Mouse (Mus musculus): ENCODE measurements around the gene Cideb. TPM values are rescaled to one million over a fixed set of nuclear protein-coding genes. Genes with fewer than 3 reads are reported as not detected.
A peak's percentile ranks its signal among the peaks of the same experiment; 100 is the strongest.

Gene Cideb
- polyA plus RNA-seq, 1 experiment from 2014 or later, result not detected

DNA sequence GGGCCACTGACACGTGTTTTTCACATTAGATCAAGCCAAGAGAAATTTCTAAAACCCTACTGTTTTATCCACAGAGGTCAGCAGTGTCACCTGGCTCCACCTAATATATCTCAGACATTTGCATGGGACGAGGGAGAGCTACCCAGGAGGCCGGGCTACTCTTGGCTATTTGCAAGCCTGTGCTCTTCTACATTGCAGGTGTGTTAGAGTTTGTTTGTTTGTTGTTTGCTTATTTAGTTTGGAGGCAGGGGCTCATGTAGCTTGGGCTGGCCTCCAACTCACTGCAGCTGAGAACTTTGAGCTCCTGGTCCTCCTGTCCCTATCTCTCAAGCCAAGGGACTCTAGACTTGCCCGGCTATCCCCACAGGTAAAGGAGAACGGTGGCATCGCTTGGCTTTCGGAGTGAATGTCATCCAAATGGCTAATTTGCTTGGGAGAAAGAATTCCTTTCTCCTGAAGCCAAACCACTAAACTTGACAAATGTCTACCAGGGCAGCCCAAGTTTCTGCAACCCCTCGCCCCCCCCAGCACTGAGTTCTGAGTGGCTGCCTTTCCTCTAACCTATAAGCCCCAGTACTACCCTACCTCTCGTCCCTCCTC lies 24.2 kb upstream of the Cideb start:
- H3K4me2 ChIP-seq (ENCODE audit: low read length), result no peak overlapping the region
- 57% methylated on average over 9 of the region's 9 CpGs for WGBS
- H3K36me3 ChIP-seq (ENCODE audit: control insufficient read depth, insufficient read depth), result no peaks in the 10 kb centered on the region
- peaks cover 56% of the 10 kb centered on the region for H3K27me3 ChIP-seq (replicated peaks; ENCODE audit: control insufficient read depth, insufficient read depth, low read length)
- no peak for ATAC-seq
- H3K27ac ChIP-seq (ENCODE audit: low read length), result no peak overlapping the region
- H3K9ac ChIP-seq (replicated peaks; ENCODE audit: low read depth, low read length), result no peak overlapping the region
- H3K4me3 ChIP-seq (replicated peaks; ENCODE audit: low read length), result no peak overlapping the region
- peaks cover 8% of the 10 kb centered on the region for H3K4me1 ChIP-seq (replicated peaks; ENCODE audit: control insufficient read depth, insufficient read depth, low read length)
- H3K9me3 ChIP-seq (ENCODE audit: control insufficient read depth, low read length), result no peaks in the 10 kb centered on the region

DNA sequence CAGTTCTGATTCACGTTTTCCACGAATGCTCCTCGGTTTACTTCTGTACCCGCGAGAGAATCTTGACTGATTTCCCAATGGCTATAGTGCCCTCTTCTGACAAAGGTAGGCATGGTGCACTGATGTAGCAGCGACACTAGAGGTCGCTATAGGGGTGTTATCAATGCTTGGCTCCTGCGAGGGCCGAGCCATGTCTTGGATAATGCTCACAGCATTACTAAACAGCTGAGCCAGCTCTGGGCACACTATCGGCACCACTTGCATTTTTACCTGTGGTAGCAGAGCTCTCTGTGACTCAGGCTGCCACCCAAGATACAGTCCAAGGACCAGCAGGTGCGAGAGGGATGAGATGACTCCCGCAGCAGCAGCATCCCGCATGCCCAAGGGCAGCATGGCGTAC lies 23.1 kb upstream of the Cideb start:
- H3K4me1 ChIP-seq (replicated peaks; ENCODE audit: control insufficient read depth, insufficient read depth, low read length), result peaks cover 8% of the 10 kb centered on the region
- no peak overlapping the region for H3K27ac ChIP-seq (ENCODE audit: low read length)
- no peaks in the 10 kb centered on the region for H3K9me3 ChIP-seq (ENCODE audit: control insufficient read depth, low read length)
- 12% methylated on average over 14 of the region's 14 CpGs for WGBS
- H3K9ac ChIP-seq (replicated peaks; ENCODE audit: low read depth, low read length), result no peak overlapping the region
- no peaks in the 10 kb centered on the region for H3K36me3 ChIP-seq (ENCODE audit: control insufficient read depth, insufficient read depth)
- H3K4me2 ChIP-seq (ENCODE audit: low read length), result peak overlapping the region; percentile 4; the same call in 1 of the 2 replicates
- peaks cover 44% of the 10 kb centered on the region for H3K27me3 ChIP-seq (replicated peaks; ENCODE audit: control insufficient read depth, insufficient read depth, low read length)
- no peak overlapping the region; the same call in 1 of the 2 replicates for H3K4me3 ChIP-seq (replicated peaks; ENCODE audit: low read length)
- ATAC-seq, result peak; percentile 79

DNA sequence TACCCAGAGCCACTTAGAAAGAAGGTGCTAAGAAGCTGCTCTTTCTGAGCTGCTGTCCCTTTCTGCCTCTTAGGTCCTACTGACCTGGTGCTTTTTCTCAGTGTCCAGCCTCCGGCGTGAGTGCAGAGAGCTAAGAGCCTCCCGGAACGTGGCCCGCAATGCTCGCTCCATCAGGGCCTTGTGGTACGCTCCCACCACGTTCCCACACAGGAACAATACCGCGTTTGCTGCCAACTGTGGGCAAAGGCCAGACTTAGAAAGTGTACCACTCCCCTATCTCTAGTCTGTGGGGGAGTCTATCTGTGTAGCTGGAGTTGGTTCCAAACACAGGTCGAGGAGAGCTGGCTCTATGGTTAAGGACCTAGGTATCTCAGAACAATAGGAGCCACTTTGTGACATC lies 22.5 kb upstream of the Cideb start:
- no peaks in the 10 kb centered on the region for H3K36me3 ChIP-seq (ENCODE audit: control insufficient read depth, insufficient read depth)
- H3K9ac ChIP-seq (replicated peaks; ENCODE audit: low read depth, low read length), result no peak overlapping the region
- H3K9me3 ChIP-seq (ENCODE audit: control insufficient read depth, low read length), result no peaks in the 10 kb centered on the region
- H3K27me3 ChIP-seq (replicated peaks; ENCODE audit: control insufficient read depth, insufficient read depth, low read length), result peaks cover 38% of the 10 kb centered on the region
- no peak overlapping the region for H3K4me2 ChIP-seq (ENCODE audit: low read length)
- no peak overlapping the region for H3K27ac ChIP-seq (ENCODE audit: low read length)
- H3K4me3 ChIP-seq (replicated peaks; ENCODE audit: low read length), result no peak overlapping the region
- peaks cover 8% of the 10 kb centered on the region for H3K4me1 ChIP-seq (replicated peaks; ENCODE audit: control insufficient read depth, insufficient read depth, low read length)
- ATAC-seq, result 0 out of 2 replicates have a peak, but pooled peaks have one; percentile 17
- 82% methylated on average over 11 of the region's 11 CpGs for WGBS

DNA sequence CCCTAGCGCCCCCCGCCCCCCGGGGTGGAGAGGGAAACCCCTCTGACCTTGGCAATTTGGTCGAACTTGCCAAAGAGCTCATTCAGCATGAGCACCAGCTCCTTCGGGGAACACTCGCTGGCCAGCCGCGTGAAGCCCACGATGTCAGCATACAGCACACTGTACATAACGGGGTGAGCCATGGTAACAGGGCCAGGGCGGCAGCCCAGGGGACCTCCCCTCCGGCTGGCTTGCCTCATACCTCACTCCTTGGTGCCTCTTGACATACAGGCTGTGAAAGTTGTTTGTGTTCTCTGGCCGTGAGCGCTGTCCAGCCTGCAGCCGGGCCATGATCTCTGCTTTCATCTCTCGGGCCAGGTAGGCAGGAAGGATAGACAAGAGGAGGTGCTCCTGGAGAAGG lies 21.4 kb upstream of the Cideb start:
- WGBS, result 69% methylated on average over 16 of the region's 16 CpGs
- Histone ChIP-seq H3K27ac (ENCODE audit: low read length) (no peak overlapping the region), H3K27me3 (replicated peaks; ENCODE audit: control insufficient read depth, insufficient read depth, low read length) (peaks cover 30% of the 10 kb centered on the region), H3K36me3 (ENCODE audit: control insufficient read depth, insufficient read depth) (no peaks in the 10 kb centered on the region), H3K4me3 (replicated peaks; ENCODE audit: low read length) (no peak overlapping the region), H3K9me3 (ENCODE audit: control insufficient read depth, low read length) (no peaks in the 10 kb centered on the region), H3K4me1 (replicated peaks; ENCODE audit: control insufficient read depth, insufficient read depth, low read length) (peaks cover 8% of the 10 kb centered on the region), H3K4me2 (ENCODE audit: low read length) (no peak overlapping the region), H3K9ac (replicated peaks; ENCODE audit: low read depth, low read length) (no peak overlapping the region)
- ATAC-seq, result no peak

DNA sequence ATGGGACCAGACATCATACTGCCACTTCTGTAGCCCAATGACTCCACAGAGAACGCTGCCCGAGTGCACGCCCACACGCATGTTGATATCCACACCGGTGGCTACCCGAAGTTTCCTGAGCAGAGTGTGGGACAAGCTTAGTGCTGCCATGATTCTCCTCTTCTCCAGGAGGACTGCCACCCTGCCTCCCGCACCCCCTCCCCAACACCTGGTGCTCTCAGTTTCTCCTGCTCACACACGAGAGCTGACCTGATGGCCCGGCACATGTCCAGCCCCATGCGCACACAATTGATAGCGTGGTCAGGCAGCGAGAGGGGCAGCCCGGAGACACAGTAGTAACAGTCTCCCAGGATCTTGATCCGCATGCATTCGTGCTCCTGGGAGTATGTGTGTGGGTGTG lies 20.4 kb upstream of the Cideb start:
- WGBS, result 93% methylated on average over 15 of the region's 15 CpGs
- no peak overlapping the region for H3K4me2 ChIP-seq (ENCODE audit: low read length)
- no peak overlapping the region for H3K27ac ChIP-seq (ENCODE audit: low read length)
- peaks cover 5% of the 10 kb centered on the region for H3K4me1 ChIP-seq (replicated peaks; ENCODE audit: control insufficient read depth, insufficient read depth, low read length)
- H3K4me3 ChIP-seq (replicated peaks; ENCODE audit: low read length), result no peak overlapping the region
- H3K9ac ChIP-seq (replicated peaks; ENCODE audit: low read depth, low read length), result no peak overlapping the region
- no peaks in the 10 kb centered on the region for H3K36me3 ChIP-seq (ENCODE audit: control insufficient read depth, insufficient read depth)
- no peak for ATAC-seq
- no peaks in the 10 kb centered on the region for H3K9me3 ChIP-seq (ENCODE audit: control insufficient read depth, low read length)
- peaks cover 23% of the 10 kb centered on the region for H3K27me3 ChIP-seq (replicated peaks; ENCODE audit: control insufficient read depth, insufficient read depth, low read length)

DNA sequence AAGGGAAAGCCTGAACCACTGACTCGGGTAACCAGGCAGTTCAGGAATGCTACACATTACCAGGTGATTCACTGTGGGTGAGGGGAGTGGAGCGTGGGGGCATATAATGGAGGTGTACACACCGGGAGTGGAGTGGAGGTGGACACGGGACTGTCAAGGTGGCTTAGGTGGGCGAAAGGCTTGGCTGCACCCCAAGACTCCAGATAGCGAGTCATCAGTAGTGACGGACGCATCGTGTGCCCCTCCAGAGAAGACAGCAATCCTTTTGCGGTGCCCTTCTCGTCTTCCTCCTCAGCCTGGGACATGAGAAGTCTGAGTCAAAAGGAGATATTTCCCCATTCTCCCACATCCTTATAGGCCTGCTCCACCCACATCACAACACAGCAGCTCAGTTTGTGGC lies 19.5 kb upstream of the Cideb start:
- Histone ChIP-seq H3K4me2 (ENCODE audit: low read length) (no peak overlapping the region), H3K9me3 (ENCODE audit: control insufficient read depth, low read length) (no peaks in the 10 kb centered on the region), H3K4me1 (replicated peaks; ENCODE audit: control insufficient read depth, insufficient read depth, low read length) (no peaks in the 10 kb centered on the region), H3K27me3 (replicated peaks; ENCODE audit: control insufficient read depth, insufficient read depth, low read length) (peaks cover 15% of the 10 kb centered on the region), H3K9ac (replicated peaks; ENCODE audit: low read depth, low read length) (no peak overlapping the region), H3K4me3 (replicated peaks; ENCODE audit: low read length) (no peak overlapping the region), H3K27ac (ENCODE audit: low read length) (no peak overlapping the region), H3K36me3 (ENCODE audit: control insufficient read depth, insufficient read depth) (no peaks in the 10 kb centered on the region)
- ATAC-seq, result no peak
- WGBS, result 91% methylated on average over 11 of the region's 11 CpGs

DNA sequence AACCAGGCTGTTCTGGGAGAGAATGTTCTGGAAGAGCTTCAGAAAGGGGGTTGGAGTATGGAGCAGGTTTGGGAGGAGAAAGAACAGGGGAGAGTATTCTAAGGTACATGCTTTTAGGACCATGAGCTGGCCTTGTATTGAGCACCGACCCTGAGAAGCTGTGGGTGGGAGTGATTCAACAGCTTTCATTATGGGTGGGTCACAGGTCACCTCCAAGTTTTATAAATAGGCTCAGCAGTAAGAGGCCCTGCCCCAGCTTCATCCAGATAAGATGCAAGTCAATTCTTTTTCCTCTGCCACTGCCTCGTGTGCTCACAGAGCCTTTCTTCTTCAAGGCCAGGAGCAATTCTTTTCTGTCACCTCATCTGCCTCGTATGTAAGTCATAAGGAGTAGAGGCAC lies 18.9 kb upstream of the Cideb start:
- Histone ChIP-seq H3K27me3 (replicated peaks; ENCODE audit: control insufficient read depth, insufficient read depth, low read length) (peaks cover 9% of the 10 kb centered on the region), H3K27ac (ENCODE audit: low read length) (no peak overlapping the region), H3K4me2 (ENCODE audit: low read length) (no peak overlapping the region), H3K4me1 (replicated peaks; ENCODE audit: control insufficient read depth, insufficient read depth, low read length) (no peaks in the 10 kb centered on the region), H3K36me3 (ENCODE audit: control insufficient read depth, insufficient read depth) (no peaks in the 10 kb centered on the region), H3K4me3 (replicated peaks; ENCODE audit: low read length) (no peak overlapping the region), H3K9ac (replicated peaks; ENCODE audit: low read depth, low read length) (no peak overlapping the region), H3K9me3 (ENCODE audit: control insufficient read depth, low read length) (no peaks in the 10 kb centered on the region)
- 73% methylated on average over 3 of the region's 3 CpGs for WGBS
- no peak for ATAC-seq

DNA sequence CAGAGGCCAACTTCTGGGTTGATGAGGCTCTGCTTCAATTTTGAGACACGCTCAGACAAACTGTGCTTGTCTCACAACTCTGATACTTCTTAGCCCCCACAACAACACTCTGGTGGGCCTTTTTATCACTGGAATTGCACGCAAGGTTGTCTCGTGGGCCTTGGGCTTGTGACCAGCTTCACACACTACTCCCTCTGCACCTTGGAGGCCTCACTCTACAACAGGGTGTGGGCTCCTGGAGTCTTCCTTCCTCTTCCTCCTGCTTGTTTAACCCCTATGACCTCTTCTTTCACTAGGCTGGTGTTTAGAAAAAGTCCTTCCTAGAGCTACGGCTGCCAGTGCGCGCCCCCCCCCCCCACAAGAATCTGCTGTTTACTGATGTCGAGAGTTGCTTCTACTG lies 18.5 kb upstream of the Cideb start:
- no peaks in the 10 kb centered on the region for H3K4me1 ChIP-seq (replicated peaks; ENCODE audit: control insufficient read depth, insufficient read depth, low read length)
- no peak overlapping the region for H3K27ac ChIP-seq (ENCODE audit: low read length)
- no peak overlapping the region for H3K9ac ChIP-seq (replicated peaks; ENCODE audit: low read depth, low read length)
- H3K27me3 ChIP-seq (replicated peaks; ENCODE audit: control insufficient read depth, insufficient read depth, low read length), result peaks cover 6% of the 10 kb centered on the region
- H3K4me2 ChIP-seq (ENCODE audit: low read length), result no peak overlapping the region
- WGBS, result 84% methylated on average over 7 of the region's 7 CpGs
- no peaks in the 10 kb centered on the region for H3K36me3 ChIP-seq (ENCODE audit: control insufficient read depth, insufficient read depth)
- H3K9me3 ChIP-seq (ENCODE audit: control insufficient read depth, low read length), result no peaks in the 10 kb centered on the region
- H3K4me3 ChIP-seq (replicated peaks; ENCODE audit: low read length), result no peak overlapping the region
- ATAC-seq, result no peak

DNA sequence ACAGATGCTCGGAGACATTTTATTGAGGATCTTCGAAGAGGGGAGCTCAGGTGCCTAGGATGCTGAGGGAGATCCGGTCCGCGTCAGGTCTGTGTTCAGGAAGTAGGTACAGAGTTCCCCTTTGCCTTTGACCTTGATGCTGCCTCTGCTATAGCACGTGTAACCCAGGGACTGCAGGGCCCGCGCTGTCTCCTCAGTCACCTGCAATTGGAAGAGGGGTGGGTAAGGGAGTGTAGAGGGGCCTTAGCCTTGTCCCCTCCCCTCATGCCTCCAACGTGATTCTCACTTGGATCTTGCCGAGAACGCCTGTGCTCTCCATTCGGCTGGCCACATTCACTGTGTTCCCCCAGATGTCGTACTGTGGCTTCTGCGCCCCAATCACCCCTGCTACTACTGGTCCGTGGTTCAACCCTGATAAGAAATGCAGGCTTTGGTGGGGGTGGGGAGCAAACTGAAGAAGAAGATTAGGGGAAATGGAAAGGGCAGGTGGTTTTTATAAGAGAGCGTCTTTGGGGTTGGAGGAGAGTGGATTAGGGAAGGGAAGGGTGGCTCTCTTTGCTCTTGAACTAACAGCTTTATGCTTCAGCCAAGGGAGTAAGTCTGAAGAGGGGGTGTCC lies 10.9 kb upstream of the Cideb start:
- no peak for ATAC-seq
- Histone ChIP-seq H3K9me3 (ENCODE audit: control insufficient read depth, low read length) (no peaks in the 10 kb centered on the region), H3K4me3 (replicated peaks; ENCODE audit: low read length) (no peak overlapping the region), H3K27me3 (replicated peaks; ENCODE audit: control insufficient read depth, insufficient read depth, low read length) (peaks cover 27% of the 10 kb centered on the region), H3K4me1 (replicated peaks; ENCODE audit: control insufficient read depth, insufficient read depth, low read length) (peaks cover 6% of the 10 kb centered on the region; the same call in 1 of the 2 replicates), H3K9ac (replicated peaks; ENCODE audit: low read depth, low read length) (no peak overlapping the region), H3K36me3 (ENCODE audit: control insufficient read depth, insufficient read depth) (no peaks in the 10 kb centered on the region), H3K27ac (ENCODE audit: low read length) (no peak overlapping the region), H3K4me2 (ENCODE audit: low read length) (no peak overlapping the region)
- WGBS, result 79% methylated on average over 16 of the region's 16 CpGs
